Mouse (Mus musculus): ENCODE data around the gene Csl. TPM values are rescaled to one million over a fixed set of nuclear protein-coding genes. Genes with fewer than 3 reads are reported as not detected.

Gene Csl
- polyA plus RNA-seq, 1 experiment, result 0.02 TPM

GRCm38 (mm10) chr10:99748009-99748408, 11.4 kb downstream of the Csl start:
- Histone ChIP-seq H3K79me3 (ENCODE audit: low read depth) (no peaks in the 10 kb centered on the region), H3ac (ENCODE audit: control insufficient read depth, insufficient read length, low read depth) (no peak overlapping the region), H3K36me3 (ENCODE audit: control insufficient read depth, insufficient read depth) (no peaks in the 10 kb centered on the region), H3K27me3 (ENCODE audit: control insufficient read depth, insufficient read depth, insufficient read length) (no peaks in the 10 kb centered on the region), H3K4me3 (ENCODE audit: insufficient read depth, poor library complexity, severe bottlenecking) (no peak overlapping the region), H3K79me2 (ENCODE audit: control insufficient read depth, insufficient read depth) (no peaks in the 10 kb centered on the region)
- TF ChIP-seq CEBPB (IDR thresholded peaks at IDR 0.05; ENCODE audit: low read depth) (no peak), USF1 (IDR thresholded peaks at IDR 0.05; ENCODE audit: low read depth) (no peak), FOSL1 (IDR thresholded peaks at IDR 0.05; ENCODE audit: insufficient read depth, low read length, poor library complexity, severe bottlenecking) (no peak), MYOG (IDR thresholded peaks at IDR 0.05; ENCODE audit: control insufficient read depth, extremely low read depth, insufficient read length) (no peak), CTCF (IDR thresholded peaks at IDR 0.05; ENCODE audit: control insufficient read depth, insufficient read depth, insufficient read length) (no peak), MAX (IDR thresholded peaks at IDR 0.05) (no peak), MYOD1 (IDR thresholded peaks at IDR 0.05; ENCODE audit: control insufficient read depth, insufficient read length, low read depth) (no peak)

GRCm38 (mm10) chr10:99741609-99742280, 17.7 kb downstream of the Csl start:
- no peaks in the 10 kb centered on the region for H3K79me3 ChIP-seq (ENCODE audit: low read depth)
- no peak overlapping the region for H3ac ChIP-seq (ENCODE audit: control insufficient read depth, insufficient read length, low read depth)
- H3K36me3 ChIP-seq (ENCODE audit: control insufficient read depth, insufficient read depth), result no peaks in the 10 kb centered on the region
- H3K27me3 ChIP-seq (ENCODE audit: control insufficient read depth, insufficient read depth, insufficient read length), result no peaks in the 10 kb centered on the region
- TF ChIP-seq FOSL1 (IDR thresholded peaks at IDR 0.05; ENCODE audit: insufficient read depth, low read length, poor library complexity, severe bottlenecking), result no peak
- no peak for TF ChIP-seq MYOD1 (IDR thresholded peaks at IDR 0.05; ENCODE audit: control insufficient read depth, insufficient read length, low read depth)
- TF ChIP-seq CEBPB (IDR thresholded peaks at IDR 0.05; ENCODE audit: low read depth), result no peak
- no peak for TF ChIP-seq USF1 (IDR thresholded peaks at IDR 0.05; ENCODE audit: low read depth)
- TF ChIP-seq MAX (IDR thresholded peaks at IDR 0.05), result no peak
- no peak for TF ChIP-seq MYOG (IDR thresholded peaks at IDR 0.05; ENCODE audit: control insufficient read depth, extremely low read depth, insufficient read length)
- no peak for TF ChIP-seq CTCF (IDR thresholded peaks at IDR 0.05; ENCODE audit: control insufficient read depth, insufficient read depth, insufficient read length)
- no peak overlapping the region for H3K4me3 ChIP-seq (ENCODE audit: insufficient read depth, poor library complexity, severe bottlenecking)
- H3K79me2 ChIP-seq (ENCODE audit: control insufficient read depth, insufficient read depth), result no peaks in the 10 kb centered on the region

GRCm38 (mm10) chr10:99713129-99713528, 46.3 kb downstream of the Csl start:
- H3K79me3 ChIP-seq (ENCODE audit: low read depth), result no peaks in the 10 kb centered on the region
- no peak overlapping the region for H3K4me3 ChIP-seq (ENCODE audit: insufficient read depth, poor library complexity, severe bottlenecking)
- no peaks in the 10 kb centered on the region for H3K79me2 ChIP-seq (ENCODE audit: control insufficient read depth, insufficient read depth)
- no peaks in the 10 kb centered on the region for H3K27me3 ChIP-seq (ENCODE audit: control insufficient read depth, insufficient read depth, insufficient read length)
- TF ChIP-seq MYOG (IDR thresholded peaks at IDR 0.05; ENCODE audit: control insufficient read depth, extremely low read depth, insufficient read length) (no peak), FOSL1 (IDR thresholded peaks at IDR 0.05; ENCODE audit: insufficient read depth, low read length, poor library complexity, severe bottlenecking) (no peak), MAX (IDR thresholded peaks at IDR 0.05) (no peak)
- no peaks in the 10 kb centered on the region for H3K36me3 ChIP-seq (ENCODE audit: control insufficient read depth, insufficient read depth)
- no peak overlapping the region for H3ac ChIP-seq (ENCODE audit: control insufficient read depth, insufficient read length, low read depth)

GRCm38 (mm10) chr10:99711567-99711966, 47.9 kb downstream of the Csl start:
- Histone ChIP-seq H3K79me3 (ENCODE audit: low read depth) (no peaks in the 10 kb centered on the region), H3K27me3 (ENCODE audit: control insufficient read depth, insufficient read depth, insufficient read length) (no peaks in the 10 kb centered on the region), H3K4me3 (ENCODE audit: insufficient read depth, poor library complexity, severe bottlenecking) (no peak overlapping the region), H3K79me2 (ENCODE audit: control insufficient read depth, insufficient read depth) (no peaks in the 10 kb centered on the region), H3ac (ENCODE audit: control insufficient read depth, insufficient read length, low read depth) (no peak overlapping the region), H3K36me3 (ENCODE audit: control insufficient read depth, insufficient read depth) (no peaks in the 10 kb centered on the region)
- TF ChIP-seq MAX (IDR thresholded peaks at IDR 0.05) (no peak), USF1 (IDR thresholded peaks at IDR 0.05; ENCODE audit: low read depth) (no peak), FOSL1 (IDR thresholded peaks at IDR 0.05; ENCODE audit: insufficient read depth, low read length, poor library complexity, severe bottlenecking) (no peak), MYOG (IDR thresholded peaks at IDR 0.05; ENCODE audit: control insufficient read depth, extremely low read depth, insufficient read length) (no peak), MYOD1 (IDR thresholded peaks at IDR 0.05; ENCODE audit: control insufficient read depth, insufficient read length, low read depth) (no peak), CEBPB (IDR thresholded peaks at IDR 0.05; ENCODE audit: low read depth) (no peak), CTCF (IDR thresholded peaks at IDR 0.05; ENCODE audit: control insufficient read depth, insufficient read depth, insufficient read length) (no peak)

Measured in C2C12 (cell line).